Mouse (Mus musculus): ENCODE measurements around the gene Praf2. TPM values are rescaled to one million over a fixed set of nuclear protein-coding genes. Genes with fewer than 3 reads are reported as not detected.
A peak's percentile ranks its signal among the peaks of the same experiment; 100 is the strongest.
"Not testable (repeated sequence)": the region's sequence is repeated elsewhere in the genome, so short reads cannot be mapped to it uniquely, and the experiment has no call there.

Praf2 gene
- polyA plus RNA-seq, 1 experiment = 28.5 TPM

- 37% methylated on average over 26 of the region's 26 CpGs for WGBS
- no peak for DNase-seq (ENCODE audit: low read depth, low spot score)
Measured at GRCm38 (mm10) chrX:7733571-7734156, 5.4 kb downstream of the Praf2 start.

- DNase-seq (ENCODE audit: low read depth, low spot score) = no peak
- WGBS = 44% methylated on average over 14 of the region's 14 CpGs
Measured at GRCm38 (mm10) chrX:7739336-7740081, 11.3 kb downstream of the Praf2 start.

GRCm38 (mm10) chrX:7740082-7740819, 12.0 kb downstream of the Praf2 start:
- no peak for DNase-seq (ENCODE audit: low read depth, low spot score)
- 30% methylated on average over 10 of the region's 10 CpGs for WGBS

GRCm38 (mm10) chrX:7741103-7741502, 12.9 kb downstream of the Praf2 start:
- WGBS = 55% methylated on average over 5 of the region's 5 CpGs
- no peak for DNase-seq (ENCODE audit: low read depth, low spot score)

GRCm38 (mm10) chrX:7743470-7743869, 15.2 kb downstream of the Praf2 start:
- DNase-seq (ENCODE audit: low read depth, low spot score) = no peak
- WGBS = 55% methylated on average over 5 of the region's 5 CpGs

GRCm38 (mm10) chrX:7744940-7745339, 16.7 kb downstream of the Praf2 start:
- 30% methylated on average over 1 of the region's 1 CpGs for WGBS
- DNase-seq (ENCODE audit: low read depth, low spot score) = no peak

- WGBS = 87% methylated on average over 8 of the region's 8 CpGs
Measured at GRCm38 (mm10) chrX:7745429-7745828, 17.2 kb downstream of the Praf2 start.

GRCm38 (mm10) chrX:7750432-7751116, 22.3 kb downstream of the Praf2 start, which contains the start of gene Ccdc120:
TSS of gene Ccdc120 (minus strand) at chrX:7750905.
- DNase-seq (ENCODE audit: low read depth, low spot score) = no peak
- 15% methylated on average over 44 of the region's 56 CpGs for WGBS

More at GRCm38 (mm10) chrX:7745429-7745828, 17.2 kb downstream of the Praf2 start:
- DNase-seq (ENCODE audit: low read depth, low spot score) = no peak

- not testable (repeated sequence) for DNase-seq (ENCODE audit: low read depth, low spot score)
- 17% methylated on average over 3 of the region's 3 CpGs for WGBS
Measured at GRCm38 (mm10) chrX:7753627-7754026, 25.4 kb downstream of the Praf2 start.

- peak; percentile 70 for DNase-seq (ENCODE audit: low read depth, low spot score)
- 17% methylated on average over 38 of the region's 38 CpGs for WGBS
Measured at GRCm38 (mm10) chrX:7762137-7762920, 34.1 kb downstream of the Praf2 start, which contains the start of gene Tfe3. TSS of gene Tfe3 (plus strand) at chrX:7762560.

- WGBS = 21% methylated on average over 21 of the region's 21 CpGs
- no peak for DNase-seq (ENCODE audit: low read depth, low spot score)
Measured at GRCm38 (mm10) chrX:7762921-7763197, 34.6 kb downstream of the Praf2 start.

GRCm38 (mm10) chrX:7763631-7764393, 35.6 kb downstream of the Praf2 start:
- DNase-seq (ENCODE audit: low read depth, low spot score) = no peak

GRCm38 (mm10) chrX:7764657-7765280, 36.5 kb downstream of the Praf2 start:
- DNase-seq (ENCODE audit: low read depth, low spot score) = no peak
- 35% methylated on average over 9 of the region's 9 CpGs for WGBS

More at GRCm38 (mm10) chrX:7763631-7764393, 35.6 kb downstream of the Praf2 start:
- WGBS = 18% methylated on average over 22 of the region's 22 CpGs

- WGBS = 33% methylated on average over 13 of the region's 13 CpGs
- DNase-seq (ENCODE audit: low read depth, low spot score) = no peak
Measured at GRCm38 (mm10) chrX:7765281-7765670, 37.0 kb downstream of the Praf2 start.

- WGBS = 23% methylated on average over 11 of the region's 11 CpGs
- DNase-seq (ENCODE audit: low read depth, low spot score) = no peak
Measured at GRCm38 (mm10) chrX:7765764-7766163, 37.5 kb downstream of the Praf2 start.

- no peak for DNase-seq (ENCODE audit: low read depth, low spot score)
- WGBS = 89% methylated on average over 7 of the region's 7 CpGs
Measured at GRCm38 (mm10) chrX:7769302-7770017, 41.2 kb downstream of the Praf2 start.

- WGBS = 40% methylated on average over 2 of the region's 2 CpGs
- DNase-seq (ENCODE audit: low read depth, low spot score) = no peak
Measured at GRCm38 (mm10) chrX:7772766-7773165, 44.5 kb downstream of the Praf2 start.
